Mouse (Mus musculus): ENCODE measurements around the gene Sptssa.

DNA sequence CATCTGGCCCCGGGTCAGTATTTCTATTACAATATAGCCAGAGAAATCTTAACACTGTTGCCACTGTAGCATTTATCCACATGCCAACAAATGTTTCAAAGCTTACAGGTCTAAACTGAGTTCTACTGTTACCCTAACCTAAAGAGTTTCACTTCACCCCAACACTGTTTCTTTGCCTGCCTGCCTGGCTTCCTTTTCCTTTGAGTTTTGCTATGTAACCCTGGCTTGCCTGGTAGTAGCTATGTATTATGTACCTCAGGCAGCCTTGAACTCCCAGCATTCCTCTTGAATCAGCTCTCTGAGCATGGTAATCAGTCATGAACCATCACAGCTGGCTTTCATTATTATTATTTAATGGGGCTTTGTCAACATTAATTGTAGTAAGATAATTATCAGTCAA is 1.6 kb downstream of the Sptssa start:
- TF ChIP-seq GATA1 (IDR thresholded peaks at IDR 0.05; ENCODE audit: low read length) (no peak), TAL1 (IDR thresholded peaks at IDR 0.05; ENCODE audit: low read length) (no peak)
